Mouse (Mus musculus) spleen, embryonic (tissue): Measurements from ENCODE around the gene Vmn1r76.

Experiments used
- CTCF ChIA-PET: fragments of 350-600 bp; sonication (Branson Sonifier 250); formaldehyde crosslinking; loops from one replicate; lab custom pipeline; 2022; lab: Charles Lee

Vmn1r76 gene

GRCm38 (mm10) chr7:11938113-11938512 is at the start of gene Vmn1r76:
TSS of gene Vmn1r76 (minus strand) at chr7:11938213.
- CTCF ChIA-PET = no interaction called here

GRCm38 (mm10) chr7:11972611-11973010 is 34.6 kb upstream of the Vmn1r76 start:
- CTCF ChIA-PET = no interaction called here

- CTCF ChIA-PET = no interaction called here
Measured at GRCm38 (mm10) chr7:11947991-11948390, 10.0 kb upstream of the Vmn1r76 start.

- CTCF ChIA-PET = no interaction called here
Measured at GRCm38 (mm10) chr7:11874330-11874729, 63.7 kb downstream of the Vmn1r76 start, which contains the start of gene Vmn1r75. TSS of gene Vmn1r75 (plus strand) at chr7:11874630.
